Mouse (Mus musculus) large intestine, adult 2 months (tissue): Measurements from ENCODE around the gene Ctsq. TPM values are rescaled to one million over a fixed set of nuclear protein-coding genes. Genes with fewer than 3 reads are reported as not detected.
"Not testable (repeated sequence)": the region's sequence is repeated elsewhere in the genome, so short reads cannot be mapped to it uniquely, and the experiment has no call there.

Source experiments
- DNase-seq: peaks from one replicate; pipeline ENCODE4 v3.0.0-alpha.2; 2012; ENCODE audit warnings: low read depth, low spot score
- WGBS: fragments of 180-500 bp; shearing (Covaris S2); methylation state at CpG from one replicate; pipeline ENCODE4 v1.1.7; 2018; 5-methylcytosine and 5-hydroxymethylcytosine counted together
- polyA plus RNA-seq: library from polyadenylated mRNA; depleted of rRNA; stranded (reverse); fragments of >200 nt; gene quantifications from 2 replicates; pipeline ENCODE4 v1.2.3, GENCODE M21; 2012; rRNA removed

Gene Ctsq
- polyA plus RNA-seq: not detected in 2 replicates

DNA sequence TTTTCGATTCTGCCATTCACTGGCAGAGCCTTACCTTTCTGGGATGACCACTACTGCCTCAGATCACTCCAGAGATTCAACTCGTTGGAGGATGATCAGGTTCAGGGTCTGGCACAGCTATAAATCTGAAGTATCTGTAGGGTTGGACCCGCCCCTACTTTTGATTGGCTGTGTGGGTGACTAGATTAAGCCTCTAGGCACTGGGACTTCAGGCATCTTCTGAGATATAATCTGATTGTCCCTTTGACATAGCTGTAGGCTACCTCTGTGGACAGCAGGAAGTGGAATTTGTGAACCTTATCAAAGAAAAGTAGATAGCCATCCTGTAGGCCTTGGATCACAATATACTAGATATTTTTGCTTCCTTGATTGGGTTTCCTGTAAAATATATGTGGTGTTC lies at the start of gene Ctsq:
Gene Ctsq (minus strand): TSS at position 101 of the 400 bp plus-strand sequence.
- WGBS: 40% methylated on average over 3 of the region's 3 CpGs
- no peak for DNase-seq

GRCm38 (mm10) chr13:61022785-61023184 lies 17.6 kb downstream of the Ctsq start:
- WGBS: 85% methylated on average over 3 of the region's 3 CpGs
- no peak for DNase-seq

DNA sequence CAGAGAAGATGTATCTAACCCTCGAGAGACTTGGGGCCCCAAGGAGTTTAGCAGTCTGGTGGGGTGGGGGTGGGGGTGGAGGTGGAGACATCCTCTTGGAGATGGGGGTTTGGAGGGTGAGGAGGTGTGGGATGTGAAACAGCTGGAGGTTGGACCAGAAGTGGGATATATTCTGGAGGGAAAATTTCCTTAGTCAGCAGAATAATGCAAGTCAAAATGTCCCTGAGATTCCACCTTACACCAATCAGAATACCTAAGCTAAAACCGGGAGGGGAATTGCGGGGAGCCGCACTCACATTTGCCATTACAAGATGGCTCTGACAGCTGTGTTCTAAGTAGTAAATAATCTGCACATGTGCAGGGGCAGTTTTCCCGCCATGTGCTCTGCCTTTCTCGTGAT lies 18.6 kb downstream of the Ctsq start:
- WGBS: 75% methylated on average over 6 of the region's 6 CpGs
- no peak for DNase-seq

GRCm38 (mm10) chr13:61010171-61010570 lies 30.3 kb downstream of the Ctsq start:
- no peak for DNase-seq
- WGBS: 65% methylated on average over 4 of the region's 4 CpGs

GRCm38 (mm10) chr13:61005859-61006258 lies 34.6 kb downstream of the Ctsq start, which contains the start of gene Ctsj:
Gene Ctsj (minus strand): TSS chr13:61005959.
- 77% methylated on average over 3 of the region's 3 CpGs for WGBS
- DNase-seq: no peak

DNA sequence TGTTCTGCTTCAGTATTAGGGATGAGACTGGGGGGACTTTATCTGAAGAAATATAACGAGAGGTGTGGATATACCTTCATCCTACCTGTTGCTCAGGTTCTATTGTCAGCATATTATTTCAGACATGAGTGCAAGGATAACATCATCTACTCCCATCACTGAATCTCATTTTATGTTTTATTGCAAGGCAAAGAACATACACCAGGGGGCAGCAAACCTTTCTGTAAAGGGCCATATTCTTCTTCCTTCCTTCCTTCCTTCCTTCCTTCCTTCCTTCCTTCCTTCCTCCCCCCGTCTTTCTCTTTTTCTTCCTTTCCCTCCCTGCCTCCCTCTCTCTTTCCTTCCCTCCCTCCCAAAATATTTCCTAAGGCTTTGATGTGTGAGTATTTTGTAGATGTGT lies 42.8 kb downstream of the Ctsq start:
- DNase-seq: no peak
- WGBS: 41% methylated on average over 2 of the region's 2 CpGs

DNA sequence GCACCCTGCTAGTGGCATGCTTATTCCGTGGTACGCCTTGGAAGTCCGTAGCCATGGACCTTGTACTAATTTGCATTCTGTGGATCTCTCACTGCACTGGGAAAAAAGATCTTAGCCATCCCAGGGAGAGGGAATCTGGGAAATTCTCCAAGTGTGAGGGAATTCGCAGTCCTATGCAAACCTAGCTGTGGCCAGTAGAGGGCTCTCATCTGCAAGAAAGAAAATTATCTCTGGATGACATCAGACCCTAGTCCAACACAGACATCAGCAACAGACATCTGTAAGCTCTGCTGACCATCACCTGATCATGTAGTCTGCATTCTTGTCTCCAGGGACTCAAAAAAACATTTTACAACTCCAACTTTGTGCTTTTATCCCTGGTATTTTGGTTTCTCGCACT lies 53.5 kb downstream of the Ctsq start:
- not testable (repeated sequence) for DNase-seq
- 76% methylated on average over 5 of the region's 5 CpGs for WGBS

Other genes starting within 250 kb of the Ctsq start
- gene Ctsll3, start 237.8 kb downstream of the Ctsq start, polyA plus RNA-seq: not detected in 2 replicates
- gene 4930486L24Rik, start 176.2 kb downstream of the Ctsq start, polyA plus RNA-seq: not detected in 2 replicates
- 0.14 and 0.15 TPM in 2 replicates for gene Gm49392, start 143.7 kb downstream of the Ctsq start, polyA plus RNA-seq
- gene Ctla2b, start 143.2 kb downstream of the Ctsq start, polyA plus RNA-seq: 0.66 and 0.83 TPM in 2 replicates
- gene Tpbpb, start 135.8 kb downstream of the Ctsq start, polyA plus RNA-seq: not detected in 2 replicates
- gene Gm49393, start 105.0 kb downstream of the Ctsq start, polyA plus RNA-seq: not detected in 2 replicates
- 0.41 TPM in 1 of 2 replicates, not detected in the other for gene Gm49391, start 104.1 kb downstream of the Ctsq start, polyA plus RNA-seq
- gene Ctla2a, start 104.0 kb downstream of the Ctsq start, polyA plus RNA-seq: 2.5 and 2.8 TPM in 2 replicates
- gene Tpbpa, start 98.6 kb downstream of the Ctsq start, polyA plus RNA-seq: not detected in 2 replicates
- gene Ctsj, start 34.7 kb downstream of the Ctsq start, polyA plus RNA-seq: not detected in 2 replicates
- not detected in 2 replicates for gene Ctsr, start 123.6 kb upstream of the Ctsq start, polyA plus RNA-seq
- not detected in 2 replicates for gene Cts6, start 162.8 kb upstream of the Ctsq start, polyA plus RNA-seq
- gene Cts8, start 214.7 kb upstream of the Ctsq start, polyA plus RNA-seq: not detected in 2 replicates
- not detected in 2 replicates for gene Gm49398, start 248.2 kb upstream of the Ctsq start, polyA plus RNA-seq